Mouse (Mus musculus): ENCODE data around the gene Gm49322.

DNA sequence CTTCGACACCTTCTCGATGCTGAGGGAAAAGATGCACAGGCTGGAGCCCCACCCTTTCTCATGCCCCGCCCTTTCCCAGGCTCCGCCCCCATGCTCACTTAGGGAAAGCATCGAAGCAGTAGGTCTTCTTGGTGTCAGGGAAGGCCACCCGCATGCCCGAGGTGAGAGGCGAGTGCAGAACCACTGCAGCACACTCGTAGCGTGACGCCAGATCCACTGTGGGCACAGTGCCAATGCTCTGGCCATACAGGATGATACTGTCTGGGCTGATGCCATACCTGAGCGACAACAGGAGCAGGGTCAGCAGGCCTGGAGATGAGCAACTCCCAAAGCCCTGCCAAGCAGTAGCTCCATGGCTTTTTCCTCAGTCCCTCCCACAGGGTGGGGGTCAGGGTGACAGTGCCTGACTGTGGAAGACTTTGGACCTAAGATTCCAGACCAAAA is 21.8 kb upstream of the Gm49322 start:
- TF ChIP-seq CTCF (IDR thresholded peaks at IDR 0.05; ENCODE audit: control insufficient read depth, insufficient read depth, low read length), result no peak
- no peak for TF ChIP-seq POLR2A (IDR thresholded peaks at IDR 0.05; ENCODE audit: borderline replicate concordance, control insufficient read depth, low read depth, low read length)

Data from bone marrow, adult 2 months (tissue).